Mouse (Mus musculus) c-Kit-positive CD71-positive TER-119-positive erythroid progenitor cells, embryonic 14.5 days (primary cell): ENCODE data around the gene Sptbn4.

Experiments used
- DNase-seq: peaks from one replicate; pipeline ENCODE4 v3.0.0-alpha.2; 2013; ENCODE audit warnings: low spot score

The Sptbn4 gene

GRCm38 (mm10) chr7:27474490-27474954, 27.0 kb upstream of the Sptbn4 start:
- peak; percentile 99 for DNase-seq

DNA sequence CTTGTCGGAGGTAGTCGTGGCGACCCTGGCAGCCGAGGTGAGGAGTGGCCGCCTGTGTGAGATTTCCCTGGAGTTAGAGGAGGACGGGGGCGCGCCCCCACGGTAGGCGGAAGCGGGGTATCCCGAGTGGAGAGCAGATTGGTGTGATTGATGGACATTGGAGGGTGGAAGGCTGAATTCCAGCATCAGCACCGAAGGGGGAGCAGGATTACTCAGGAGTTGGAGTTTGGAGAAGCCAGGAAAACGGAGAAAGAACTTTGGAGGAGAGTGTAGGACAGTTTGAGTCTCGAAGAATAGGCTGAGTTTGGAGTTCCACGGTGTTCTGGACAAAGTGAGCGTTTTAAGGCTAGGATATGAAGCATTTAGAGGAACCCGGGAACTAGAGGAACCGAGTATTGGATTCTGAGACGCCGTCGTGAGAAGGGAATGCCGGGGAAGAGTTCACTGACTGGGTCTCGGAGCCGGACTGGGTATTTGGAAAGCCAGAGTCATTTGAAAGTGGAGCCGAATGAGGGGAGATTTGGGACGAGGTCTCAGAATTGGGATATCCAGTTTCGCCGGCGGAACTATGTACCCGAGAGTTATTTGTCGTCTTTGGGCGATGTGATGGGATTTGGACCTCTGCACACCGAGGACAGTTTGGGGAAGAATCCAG, 26.5 kb upstream of the Sptbn4 start:
- peak; percentile 62 for DNase-seq

DNA sequence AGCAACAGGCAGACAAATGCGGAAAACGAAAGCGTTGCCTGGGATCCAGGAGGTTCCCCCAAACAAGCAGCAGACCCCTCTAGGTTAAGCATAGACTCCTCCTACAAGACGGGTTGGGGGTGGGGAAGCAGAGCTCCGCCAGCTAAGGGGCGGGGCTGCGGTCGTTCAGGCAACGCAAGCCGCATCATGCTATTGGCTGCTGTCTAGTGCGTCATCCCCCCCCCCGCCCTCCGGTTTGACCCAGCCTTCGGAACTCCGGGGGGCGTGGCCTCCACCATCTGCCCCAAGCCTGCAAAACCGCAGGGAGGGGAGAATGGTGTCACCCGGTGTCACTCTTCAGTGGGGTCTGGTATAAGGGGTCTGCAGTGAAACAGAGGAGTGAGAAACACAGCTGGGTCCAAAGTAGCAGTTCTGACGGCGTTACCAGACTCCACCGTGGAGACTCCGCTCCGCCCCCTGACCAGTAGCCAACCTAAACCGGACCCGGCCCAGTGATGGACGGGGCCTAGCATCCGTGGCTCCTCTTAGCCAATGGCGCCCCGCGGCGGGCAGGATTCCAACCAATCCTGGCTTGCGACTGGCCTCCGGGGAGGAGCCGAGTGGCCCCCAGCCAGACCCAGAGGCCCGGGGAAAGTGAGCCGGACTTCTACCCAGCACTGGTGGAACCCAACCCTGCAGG, 25.8 kb upstream of the Sptbn4 start, which contains the start of gene Sertad3:
Gene Sertad3 (plus strand): TSS at position 613 of the 679 bp plus-strand sequence.
- DNase-seq: peak; percentile 98

DNA sequence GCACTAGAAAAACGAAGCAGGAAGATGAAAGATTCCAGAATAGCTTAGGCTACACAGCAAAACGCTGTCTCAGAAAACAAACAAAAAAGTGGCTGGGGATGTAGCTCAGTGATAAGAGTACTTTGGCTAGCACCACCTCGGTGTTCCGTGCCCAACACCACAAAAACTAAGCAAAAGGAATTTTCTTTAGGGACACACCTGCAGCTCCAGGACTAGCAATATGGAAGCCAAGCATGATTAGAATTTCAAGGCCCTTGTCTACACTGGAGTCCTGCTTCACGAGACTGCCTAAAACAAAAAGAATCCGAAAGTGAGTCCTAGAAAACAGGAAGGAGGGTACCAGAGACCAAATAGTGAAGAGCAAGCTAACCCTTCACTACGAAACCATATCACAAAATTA, 25.1 kb upstream of the Sptbn4 start:
- DNase-seq: peak; percentile 44

DNA sequence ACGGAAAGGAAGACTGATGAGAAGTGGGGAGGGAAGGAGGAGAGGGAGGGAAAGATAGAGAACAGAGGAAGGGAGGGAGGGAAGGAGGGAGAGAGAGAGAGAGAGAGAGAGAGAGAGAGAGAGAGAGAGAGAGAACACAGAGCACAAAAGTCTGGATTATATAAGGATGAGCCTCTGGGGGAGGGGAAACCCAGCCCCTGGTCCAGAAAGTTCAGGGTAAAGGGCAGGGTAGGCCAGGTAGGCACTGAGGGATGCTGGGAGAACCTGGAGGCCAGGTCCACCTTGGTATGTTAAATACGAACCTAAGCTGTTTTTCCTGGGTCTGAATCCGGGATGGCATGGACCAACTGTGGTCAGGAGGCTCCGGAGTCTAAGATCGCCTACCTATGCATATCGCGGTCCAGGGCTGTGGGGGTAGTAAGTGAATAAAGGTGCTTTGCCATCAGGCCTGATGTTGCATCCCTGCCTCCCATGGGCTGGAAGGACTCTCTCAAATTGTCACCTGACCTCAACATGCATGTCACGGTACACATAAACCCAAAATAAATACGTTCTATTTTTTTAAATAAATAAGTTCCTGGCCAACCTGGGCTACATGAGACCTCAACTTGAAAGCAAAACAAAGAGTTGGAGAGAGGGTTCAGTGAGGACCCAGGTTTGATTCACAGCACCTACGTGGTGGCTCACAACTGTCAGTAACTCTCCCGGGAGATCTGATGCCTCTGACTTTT, 24.1 kb upstream of the Sptbn4 start:
- no peak for DNase-seq

- no peak for DNase-seq
These were observed 20.2 kb upstream of the Sptbn4 start for GRCm38 (mm10) chr7:27467648-27468047.

DNA sequence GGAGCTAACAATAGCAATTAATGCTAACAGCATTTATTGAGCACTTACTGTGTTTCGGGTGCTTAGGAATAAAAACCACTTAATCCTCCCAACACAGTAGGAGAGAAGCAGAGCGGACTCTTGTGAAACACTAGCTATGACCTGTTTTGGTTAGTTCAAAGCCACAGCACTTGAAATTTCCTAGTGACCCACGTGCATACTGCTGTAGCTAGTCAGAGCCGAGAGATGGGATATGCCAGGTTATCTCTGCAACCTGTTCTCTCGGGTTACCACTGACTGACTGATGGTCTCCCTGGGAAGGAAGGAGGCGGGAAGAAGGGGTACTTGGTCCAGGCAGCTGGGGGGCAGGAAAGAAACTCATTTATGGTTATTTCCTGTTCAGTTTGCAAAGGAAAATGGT, 13.0 kb upstream of the Sptbn4 start:
- no peak for DNase-seq

DNA sequence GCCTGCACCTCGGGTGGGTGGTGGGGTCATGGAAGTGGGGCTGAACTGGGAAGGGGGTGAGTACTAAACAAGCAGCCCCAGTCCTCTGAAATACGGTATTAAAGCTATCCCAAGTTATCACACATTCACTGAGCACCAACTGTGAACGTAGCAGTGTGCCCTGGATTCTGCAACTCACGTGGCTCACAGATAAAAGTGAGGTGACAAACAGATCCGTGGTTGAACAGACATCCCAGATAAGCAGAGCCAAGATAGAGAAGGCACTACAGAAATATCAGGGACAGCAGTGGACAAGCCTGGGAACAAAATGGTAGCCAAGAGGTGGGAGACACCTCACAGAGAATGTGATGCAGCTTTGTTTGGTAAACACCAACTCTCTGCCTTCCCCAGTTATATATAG, 12.2 kb upstream of the Sptbn4 start:
- DNase-seq: no peak

- no peak for DNase-seq
These were observed 11.1 kb upstream of the Sptbn4 start for GRCm38 (mm10) chr7:27458614-27459013.

DNA sequence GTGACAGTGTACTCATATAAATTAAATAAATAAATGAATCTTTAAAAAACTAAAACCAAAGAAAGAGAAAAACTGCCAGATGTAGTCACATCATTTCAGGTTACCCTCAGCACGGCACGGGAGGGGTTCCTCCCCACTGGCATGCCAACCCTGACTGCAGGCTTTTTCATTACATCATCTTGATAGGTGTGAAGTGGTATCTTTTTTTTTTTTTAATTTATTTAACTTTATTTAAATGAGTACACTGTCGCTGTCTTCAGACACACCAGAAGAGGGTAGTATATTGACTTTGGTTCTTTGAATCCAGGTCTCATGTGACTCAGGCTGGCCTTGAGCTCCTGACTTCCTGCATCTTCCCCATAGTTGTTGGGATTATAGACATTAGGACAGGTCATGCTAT, 7.8 kb upstream of the Sptbn4 start:
- DNase-seq: no peak

- DNase-seq: peak; percentile 51
These were observed 7.1 kb upstream of the Sptbn4 start for GRCm38 (mm10) chr7:27454461-27455121.

DNA sequence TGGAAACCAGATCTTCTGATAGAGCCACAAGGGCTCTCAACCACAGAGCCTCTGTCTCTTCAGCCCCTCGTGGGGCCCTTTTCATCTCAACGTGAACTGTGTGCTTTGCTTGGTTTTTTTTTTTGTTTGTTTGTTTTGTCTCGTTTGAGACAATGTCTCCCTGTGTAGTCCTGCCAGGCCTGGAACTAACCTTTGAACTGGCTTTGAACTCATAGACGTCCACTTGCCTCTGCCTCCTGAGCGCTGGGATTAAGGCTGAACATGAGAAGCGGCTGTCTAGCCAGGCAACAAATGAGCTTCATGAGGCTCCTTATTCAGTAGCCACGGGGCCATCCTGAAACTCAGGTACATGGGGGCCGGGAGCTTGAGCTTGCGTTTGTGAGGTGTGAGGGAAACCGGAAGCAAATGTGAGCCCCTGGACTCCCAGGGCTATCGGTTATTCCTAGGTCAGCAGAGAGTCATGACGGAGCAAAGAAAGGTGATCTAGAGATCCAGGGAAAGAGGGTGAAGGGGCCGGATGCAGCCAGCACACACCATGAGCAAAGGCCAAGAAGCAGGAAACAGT, 4.8 kb upstream of the Sptbn4 start:
- DNase-seq: no peak

- DNase-seq: no peak
These were observed 3.9 kb upstream of the Sptbn4 start for GRCm38 (mm10) chr7:27451359-27451758.

GRCm38 (mm10) chr7:27449256-27449862, 1.9 kb upstream of the Sptbn4 start:
- DNase-seq: peak; percentile 82

- peak; percentile 93 for DNase-seq
These were observed 1.1 kb upstream of the Sptbn4 start for GRCm38 (mm10) chr7:27448421-27449206.

DNA sequence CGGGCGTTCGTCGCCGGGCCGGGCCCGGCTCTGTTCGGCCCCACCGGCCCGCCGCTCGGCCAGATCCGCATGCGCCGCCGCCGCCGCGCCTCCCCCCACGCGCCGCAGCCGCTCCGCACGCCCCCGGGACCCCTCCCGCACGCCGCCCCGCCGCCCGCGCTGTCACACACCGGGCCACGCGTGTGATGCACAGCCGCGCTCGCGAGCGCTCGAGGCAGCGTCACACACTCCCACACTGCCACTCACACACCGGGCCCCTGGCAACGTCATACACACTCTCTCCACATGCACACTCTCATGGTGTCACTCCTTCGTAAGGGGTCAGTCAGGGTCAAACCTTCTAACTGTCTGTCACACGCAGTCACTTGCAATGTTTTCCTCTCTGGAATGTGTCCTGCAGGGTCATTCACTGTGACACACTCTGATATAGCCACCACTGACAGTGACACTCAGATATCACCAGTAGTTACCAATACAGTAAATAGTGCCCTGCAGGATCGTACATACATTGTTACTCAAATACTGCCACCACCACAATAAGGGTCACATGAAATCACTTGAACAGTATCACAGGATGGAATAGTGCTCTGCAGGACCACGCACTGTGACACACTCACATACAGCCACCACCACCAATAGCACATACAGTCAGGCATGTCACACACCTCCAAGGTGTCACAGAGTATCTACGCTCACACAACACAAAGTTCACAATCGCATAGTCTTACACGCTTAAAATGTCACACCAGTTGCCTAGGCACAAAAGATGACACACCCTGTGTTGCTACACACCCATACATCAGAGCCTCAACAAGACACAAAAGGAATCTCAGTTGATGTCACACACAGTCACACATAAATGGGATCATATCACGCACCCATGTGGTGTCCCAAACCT, 716 bp downstream of the Sptbn4 start:
- DNase-seq: no peak

DNA sequence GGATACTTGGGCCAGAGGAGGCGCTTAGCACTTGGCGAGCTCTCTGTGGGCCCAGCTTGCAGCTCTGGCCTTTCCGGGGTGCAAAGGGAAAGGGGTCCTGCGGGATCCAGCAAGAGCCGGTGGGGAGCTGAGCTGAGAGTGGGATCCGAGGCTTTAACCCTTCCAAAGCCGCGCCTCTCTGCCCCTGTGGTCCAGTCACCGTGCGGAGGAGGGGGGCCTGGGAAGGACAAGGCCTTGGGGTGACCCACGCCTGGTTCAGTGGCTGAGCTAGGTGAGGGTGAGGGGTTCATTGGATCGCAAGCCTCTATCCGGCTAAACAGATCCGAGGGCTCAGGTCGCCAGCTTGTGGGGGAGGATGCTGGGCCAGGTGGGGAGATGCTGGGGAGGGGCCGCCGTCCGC, 1.4 kb downstream of the Sptbn4 start:
- DNase-seq: no peak

DNA sequence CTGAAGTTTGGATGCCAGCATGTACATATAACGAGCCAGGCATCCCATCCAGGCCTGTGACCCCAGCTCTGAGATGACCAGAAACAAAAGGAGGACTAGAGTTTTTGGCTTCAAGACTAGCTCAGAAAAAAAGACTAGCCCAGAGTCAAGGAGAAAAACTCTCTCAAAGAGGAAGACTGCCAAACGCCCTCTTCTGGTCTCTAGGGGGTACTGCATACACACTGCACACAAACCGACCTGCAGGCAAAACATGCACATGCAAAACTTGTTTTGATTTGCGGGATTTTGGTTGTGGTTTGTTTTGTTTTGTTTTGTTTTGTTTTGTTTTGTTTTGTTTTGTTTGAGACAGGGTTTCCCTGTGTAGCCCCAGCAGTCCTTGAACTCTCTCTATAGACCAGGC, 7.5 kb downstream of the Sptbn4 start:
- DNase-seq: no peak

GRCm38 (mm10) chr7:27437544-27437943, 9.9 kb downstream of the Sptbn4 start:
- peak; percentile 64 for DNase-seq

DNA sequence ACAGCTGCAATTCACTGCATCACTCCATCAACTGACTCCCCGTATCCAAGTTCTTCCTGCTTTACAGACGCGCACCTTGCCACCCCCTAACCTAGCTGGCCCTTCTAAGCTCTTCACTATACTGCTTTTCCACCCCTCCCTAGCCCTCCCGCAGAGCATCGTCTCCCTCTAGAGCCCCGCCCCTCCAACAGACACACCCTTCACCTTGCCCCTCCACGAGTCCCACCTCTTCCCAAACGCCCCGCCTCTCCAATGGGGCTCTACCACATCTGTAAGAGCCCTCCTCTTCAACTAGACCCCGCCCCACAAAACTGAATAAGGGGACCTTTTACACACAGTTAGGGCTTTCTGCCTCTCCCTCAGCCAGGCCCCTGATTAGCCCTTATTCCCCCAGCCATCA, 13.7 kb downstream of the Sptbn4 start:
- no peak for DNase-seq
